Mouse (Mus musculus): ENCODE measurements around the gene Exosc10. TPM values are rescaled to one million over a fixed set of nuclear protein-coding genes. Genes with fewer than 3 reads are reported as not detected.

Exosc10 gene
- polyA plus RNA-seq, 1 experiment: 11.3 TPM

DNA sequence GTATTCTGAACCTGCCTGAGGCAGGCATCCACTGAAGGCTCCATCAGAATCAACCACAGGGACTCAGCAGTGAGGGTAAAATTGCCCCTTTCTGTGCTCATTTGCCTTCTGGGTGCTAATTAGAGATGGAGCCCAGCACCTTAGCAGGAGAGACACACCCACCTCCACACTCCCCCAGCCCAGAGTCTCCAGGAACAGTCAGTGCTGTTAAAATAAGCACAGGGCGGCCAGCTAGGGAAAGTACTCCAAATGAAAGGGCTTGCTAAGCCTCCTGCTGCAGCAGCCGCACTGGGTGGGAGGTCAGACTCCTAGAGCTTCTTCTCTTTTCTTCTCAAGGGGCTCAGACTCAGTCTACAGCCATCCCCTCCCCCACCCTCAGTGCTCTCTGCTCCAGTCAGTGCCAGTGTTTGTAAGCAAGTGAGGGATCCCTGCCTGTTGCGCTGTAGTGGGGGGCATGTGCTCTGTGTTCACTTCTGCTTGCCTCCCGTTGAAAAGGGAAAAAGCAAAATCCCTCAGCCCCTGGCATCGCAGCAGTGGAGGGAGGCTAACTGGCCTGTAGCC is 39.9 kb upstream of the Exosc10 start:
- H3K27me3 ChIP-seq (ENCODE audit: control insufficient read depth, insufficient read depth, low read length): no peaks in the 10 kb centered on the region
- no peaks in the 10 kb centered on the region for H3K4me1 ChIP-seq (ENCODE audit: control insufficient read depth, insufficient read depth, insufficient read length, low read length)
- H3K27ac ChIP-seq (ENCODE audit: insufficient read depth, low read depth, low read length): no peak overlapping the region
- no peak overlapping the region for H3K4me3 ChIP-seq (ENCODE audit: low read depth, low read length)
- TF ChIP-seq POLR2A (IDR thresholded peaks at IDR 0.05; ENCODE audit: low read depth, low read length) (no peak), CTCF (IDR thresholded peaks at IDR 0.05; ENCODE audit: extremely low read depth, insufficient read length, insufficient replicate concordance, low read depth, low read length) (no peak)
- peaks cover 52% of the 10 kb centered on the region for H3K36me3 ChIP-seq (ENCODE audit: control insufficient read depth, insufficient read depth, low read length)
- WGBS: 90% methylated on average over 5 of the region's 5 CpGs

DNA sequence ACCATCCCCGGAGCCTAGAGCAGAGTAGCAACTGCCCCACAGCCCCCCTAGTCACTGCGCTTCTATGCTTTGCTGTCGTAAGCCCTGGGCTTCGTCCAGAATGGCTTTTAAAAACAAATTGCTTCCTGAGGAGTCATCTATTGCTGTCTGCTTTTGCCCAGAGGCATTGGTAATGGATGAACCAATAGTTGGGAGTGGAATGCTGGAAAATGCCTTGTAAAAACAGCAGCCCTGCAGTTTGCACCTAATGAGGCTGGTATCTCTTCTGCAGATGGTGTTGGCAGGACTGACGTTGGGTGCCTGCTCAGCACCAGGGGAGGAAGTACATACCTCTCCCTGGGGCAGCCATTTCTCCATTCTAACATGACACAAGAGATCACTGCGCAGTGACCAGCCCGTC is 34.7 kb upstream of the Exosc10 start:
- no peaks in the 10 kb centered on the region for H3K4me1 ChIP-seq (ENCODE audit: control insufficient read depth, insufficient read depth, insufficient read length, low read length)
- TF ChIP-seq CTCF (IDR thresholded peaks at IDR 0.05; ENCODE audit: extremely low read depth, insufficient read length, insufficient replicate concordance, low read depth, low read length): no peak
- TF ChIP-seq POLR2A (IDR thresholded peaks at IDR 0.05; ENCODE audit: low read depth, low read length): no peak
- peaks cover 56% of the 10 kb centered on the region for H3K36me3 ChIP-seq (ENCODE audit: control insufficient read depth, insufficient read depth, low read length)
- no peaks in the 10 kb centered on the region for H3K27me3 ChIP-seq (ENCODE audit: control insufficient read depth, insufficient read depth, low read length)
- H3K4me3 ChIP-seq (ENCODE audit: low read depth, low read length): no peak overlapping the region
- no peak overlapping the region for H3K27ac ChIP-seq (ENCODE audit: insufficient read depth, low read depth, low read length)
- WGBS: 79% methylated on average over 7 of the region's 7 CpGs

DNA sequence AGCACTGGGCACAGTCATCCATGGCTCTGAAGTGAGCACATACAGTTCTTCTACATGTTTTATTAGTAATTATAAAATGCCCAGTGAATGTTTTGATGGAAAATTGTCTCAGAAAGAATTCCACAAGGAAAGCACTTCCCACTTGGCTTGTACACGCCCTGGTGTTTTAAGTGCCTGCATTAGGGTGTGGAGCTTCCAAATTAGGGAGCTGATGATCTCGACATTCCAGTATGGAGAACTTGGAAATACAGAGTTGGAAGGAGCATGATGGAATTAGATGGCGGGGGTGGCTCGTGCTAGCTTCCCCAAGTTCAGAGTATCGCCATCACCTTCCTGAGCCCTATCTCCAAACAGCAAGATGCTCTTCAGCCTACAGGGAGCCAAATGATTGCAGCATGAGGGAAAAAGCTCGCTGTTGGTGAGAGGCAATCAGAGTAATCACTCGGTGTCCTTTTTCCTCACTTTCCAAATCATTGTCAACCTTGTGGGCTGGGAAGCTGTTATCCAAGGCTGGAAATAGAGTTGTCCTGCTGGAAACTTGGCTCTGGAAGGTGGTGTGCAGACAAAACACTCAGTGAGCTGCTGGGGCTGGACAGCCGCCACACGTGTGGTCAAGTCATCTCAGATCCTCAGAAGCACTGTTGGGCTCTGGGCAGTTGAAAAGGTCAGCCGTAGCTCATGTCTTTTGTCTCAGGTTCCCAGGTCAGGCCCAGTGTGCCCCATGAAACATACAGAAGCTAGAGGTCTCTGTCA is 30.9 kb upstream of the Exosc10 start:
- no peak overlapping the region for H3K4me3 ChIP-seq (ENCODE audit: low read depth, low read length)
- TF ChIP-seq POLR2A (IDR thresholded peaks at IDR 0.05; ENCODE audit: low read depth, low read length) (no peak), CTCF (IDR thresholded peaks at IDR 0.05; ENCODE audit: extremely low read depth, insufficient read length, insufficient replicate concordance, low read depth, low read length) (no peak)
- H3K27me3 ChIP-seq (ENCODE audit: control insufficient read depth, insufficient read depth, low read length): no peaks in the 10 kb centered on the region
- peaks cover 62% of the 10 kb centered on the region for H3K36me3 ChIP-seq (ENCODE audit: control insufficient read depth, insufficient read depth, low read length)
- no peak overlapping the region for H3K27ac ChIP-seq (ENCODE audit: insufficient read depth, low read depth, low read length)
- H3K4me1 ChIP-seq (ENCODE audit: control insufficient read depth, insufficient read depth, insufficient read length, low read length): no peaks in the 10 kb centered on the region
- WGBS: 88% methylated on average over 10 of the region's 10 CpGs

DNA sequence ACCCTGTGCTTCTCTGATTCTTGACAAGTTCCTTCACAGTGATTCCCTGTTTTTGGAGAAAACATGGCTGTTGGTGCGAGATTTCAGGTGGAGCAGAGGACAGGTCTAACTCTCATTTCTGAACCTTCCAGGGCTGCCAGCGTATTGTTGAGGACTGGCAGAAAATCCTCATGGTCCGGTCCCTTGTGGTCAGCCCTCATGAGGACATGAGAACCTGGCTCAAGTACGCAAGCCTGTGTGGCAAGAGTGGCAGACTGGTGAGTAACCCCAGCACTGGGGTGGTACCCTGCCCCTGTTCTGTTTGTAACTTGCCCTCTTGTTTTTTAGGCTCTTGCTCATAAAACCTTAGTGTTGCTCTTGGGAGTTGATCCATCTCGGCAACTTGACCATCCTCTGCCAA is 27.9 kb upstream of the Exosc10 start:
- 96% methylated on average over 5 of the region's 5 CpGs for WGBS

DNA sequence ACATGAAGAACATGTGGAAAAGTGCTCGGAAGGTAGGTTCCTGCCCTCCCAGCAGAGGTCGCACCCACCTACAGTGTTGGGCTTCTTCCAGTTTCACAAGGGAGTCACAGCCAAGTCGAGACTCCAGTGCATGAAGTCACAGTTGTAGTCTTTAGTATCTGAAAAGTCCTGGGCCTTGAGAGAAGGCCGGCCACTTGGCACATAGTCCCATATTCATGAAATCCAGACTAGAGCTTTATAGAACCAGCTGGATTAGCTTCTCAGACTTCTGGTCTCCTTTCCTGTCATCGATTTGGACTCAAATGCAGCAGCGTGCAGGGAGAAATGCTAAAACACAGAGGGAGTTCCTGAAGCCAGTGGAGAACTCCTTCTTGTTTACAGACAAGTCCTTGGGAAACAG is 27.5 kb upstream of the Exosc10 start:
- WGBS: 87% methylated on average over 6 of the region's 6 CpGs
- Histone ChIP-seq H3K27me3 (ENCODE audit: control insufficient read depth, insufficient read depth, low read length) (no peaks in the 10 kb centered on the region), H3K36me3 (ENCODE audit: control insufficient read depth, insufficient read depth, low read length) (peaks cover 67% of the 10 kb centered on the region), H3K4me1 (ENCODE audit: control insufficient read depth, insufficient read depth, insufficient read length, low read length) (no peaks in the 10 kb centered on the region), H3K4me3 (ENCODE audit: low read depth, low read length) (no peak overlapping the region), H3K27ac (ENCODE audit: insufficient read depth, low read depth, low read length) (no peak overlapping the region)
- TF ChIP-seq POLR2A (IDR thresholded peaks at IDR 0.05; ENCODE audit: low read depth, low read length) (no peak), CTCF (IDR thresholded peaks at IDR 0.05; ENCODE audit: extremely low read depth, insufficient read length, insufficient replicate concordance, low read depth, low read length) (no peak)

More for the DNA sequence above, 27.9 kb upstream of the Exosc10 start:
- peaks cover 71% of the 10 kb centered on the region for H3K36me3 ChIP-seq (ENCODE audit: control insufficient read depth, insufficient read depth, low read length)
- no peak overlapping the region for H3K27ac ChIP-seq (ENCODE audit: insufficient read depth, low read depth, low read length)
- H3K27me3 ChIP-seq (ENCODE audit: control insufficient read depth, insufficient read depth, low read length): no peaks in the 10 kb centered on the region
- no peak overlapping the region for H3K4me3 ChIP-seq (ENCODE audit: low read depth, low read length)
- TF ChIP-seq CTCF (IDR thresholded peaks at IDR 0.05; ENCODE audit: extremely low read depth, insufficient read length, insufficient replicate concordance, low read depth, low read length) (no peak), POLR2A (IDR thresholded peaks at IDR 0.05; ENCODE audit: low read depth, low read length) (no peak)
- H3K4me1 ChIP-seq (ENCODE audit: control insufficient read depth, insufficient read depth, insufficient read length, low read length): no peaks in the 10 kb centered on the region

DNA sequence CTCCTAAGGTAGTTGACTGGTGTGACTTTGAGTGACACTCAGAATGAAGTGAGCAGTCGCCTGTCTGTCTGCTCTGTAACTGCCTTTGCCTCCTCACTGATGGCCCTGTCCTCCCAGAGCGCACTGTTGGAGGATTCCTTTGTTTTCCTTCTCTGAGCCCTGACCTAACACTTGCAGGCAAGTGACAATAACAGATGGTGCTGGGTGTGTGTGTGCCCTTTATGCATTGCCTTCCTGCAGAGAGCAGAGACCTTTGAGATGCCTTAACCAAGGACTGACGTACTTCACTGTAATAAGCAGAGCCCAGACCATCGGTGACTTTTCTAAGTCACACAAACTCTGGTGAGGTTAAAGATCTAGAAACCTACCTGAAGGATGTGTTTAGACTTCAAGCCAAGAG is 26.9 kb upstream of the Exosc10 start:
- H3K27me3 ChIP-seq (ENCODE audit: control insufficient read depth, insufficient read depth, low read length): no peaks in the 10 kb centered on the region
- 91% methylated on average over 4 of the region's 4 CpGs for WGBS
- no peaks in the 10 kb centered on the region for H3K4me1 ChIP-seq (ENCODE audit: control insufficient read depth, insufficient read depth, insufficient read length, low read length)
- H3K27ac ChIP-seq (ENCODE audit: insufficient read depth, low read depth, low read length): no peak overlapping the region
- peaks cover 65% of the 10 kb centered on the region for H3K36me3 ChIP-seq (ENCODE audit: control insufficient read depth, insufficient read depth, low read length)
- TF ChIP-seq CTCF (IDR thresholded peaks at IDR 0.05; ENCODE audit: extremely low read depth, insufficient read length, insufficient replicate concordance, low read depth, low read length): no peak
- no peak for TF ChIP-seq POLR2A (IDR thresholded peaks at IDR 0.05; ENCODE audit: low read depth, low read length)
- H3K4me3 ChIP-seq (ENCODE audit: low read depth, low read length): no peak overlapping the region

DNA sequence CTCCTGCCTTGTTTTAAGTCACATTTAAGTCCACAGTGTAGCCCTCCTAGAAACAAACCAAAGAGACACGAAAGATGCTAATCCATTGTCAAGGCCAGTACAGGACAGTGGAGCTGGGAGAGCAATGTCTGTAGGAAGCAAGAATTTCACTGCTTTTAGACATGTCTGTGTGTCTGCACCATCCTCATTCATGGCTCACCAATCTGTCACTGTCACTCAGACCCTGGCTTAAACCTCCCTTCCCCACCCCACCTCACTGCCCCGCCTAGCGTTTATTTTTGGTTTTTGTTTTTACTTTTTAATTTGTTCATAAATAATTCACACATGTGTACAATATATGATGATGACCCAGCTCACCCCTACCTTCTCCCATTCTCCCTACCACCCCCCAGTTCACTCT is 25.7 kb upstream of the Exosc10 start:
- TF ChIP-seq POLR2A (IDR thresholded peaks at IDR 0.05; ENCODE audit: low read depth, low read length): no peak
- no peak for TF ChIP-seq CTCF (IDR thresholded peaks at IDR 0.05; ENCODE audit: extremely low read depth, insufficient read length, insufficient replicate concordance, low read depth, low read length)
- H3K4me1 ChIP-seq (ENCODE audit: control insufficient read depth, insufficient read depth, insufficient read length, low read length): no peaks in the 10 kb centered on the region
- no peak overlapping the region for H3K4me3 ChIP-seq (ENCODE audit: low read depth, low read length)
- no peaks in the 10 kb centered on the region for H3K27me3 ChIP-seq (ENCODE audit: control insufficient read depth, insufficient read depth, low read length)
- 93% methylated on average over 3 of the region's 3 CpGs for WGBS
- peaks cover 66% of the 10 kb centered on the region for H3K36me3 ChIP-seq (ENCODE audit: control insufficient read depth, insufficient read depth, low read length)
- no peak overlapping the region for H3K27ac ChIP-seq (ENCODE audit: insufficient read depth, low read depth, low read length)
